Mouse (Mus musculus) lung, postnatal 10 days (tissue): ENCODE results near the gene Ccr7.
A peak's percentile ranks its signal among the peaks of the same experiment; 100 is the strongest.

Experiments
- DNase-seq: peaks from one replicate; pipeline ENCODE4 v3.0.0; 2021

Gene Ccr7

GRCm38 (mm10) chr11:99136961-99137360 is 17.9 kb downstream of the Ccr7 start:
- no peak for DNase-seq

GRCm38 (mm10) chr11:99136361-99136760 is 18.5 kb downstream of the Ccr7 start:
- no peak for DNase-seq

- no peak for DNase-seq
These were observed 19.8 kb downstream of the Ccr7 start for GRCm38 (mm10) chr11:99135047-99135440.

GRCm38 (mm10) chr11:99134266-99135046 is 20.4 kb downstream of the Ccr7 start:
- DNase-seq, result no peak

- no peak for DNase-seq
These were observed 21.5 kb downstream of the Ccr7 start for GRCm38 (mm10) chr11:99133285-99133897.

- peak; percentile 64 for DNase-seq
These were observed 22.7 kb downstream of the Ccr7 start for GRCm38 (mm10) chr11:99132091-99132730.

GRCm38 (mm10) chr11:99131463-99131840 is 23.4 kb downstream of the Ccr7 start:
- no peak for DNase-seq

GRCm38 (mm10) chr11:99130736-99131462 is 24.0 kb downstream of the Ccr7 start:
- DNase-seq, result no peak

- no peak for DNase-seq
These were observed 25.6 kb downstream of the Ccr7 start for GRCm38 (mm10) chr11:99129287-99129686.

- peak; percentile 65 for DNase-seq
These were observed 26.8 kb downstream of the Ccr7 start for GRCm38 (mm10) chr11:99127785-99128682.

GRCm38 (mm10) chr11:99126482-99127253 is 28.2 kb downstream of the Ccr7 start:
- peak; percentile 80 for DNase-seq

GRCm38 (mm10) chr11:99124635-99125029 is 30.2 kb downstream of the Ccr7 start:
- DNase-seq, result no peak

- peak; percentile 79 for DNase-seq
These were observed 30.8 kb downstream of the Ccr7 start for GRCm38 (mm10) chr11:99123977-99124634.

GRCm38 (mm10) chr11:99122703-99123102 is 32.2 kb downstream of the Ccr7 start:
- no peak for DNase-seq

- DNase-seq, result no peak
These were observed 33.7 kb downstream of the Ccr7 start for GRCm38 (mm10) chr11:99121218-99121631.

GRCm38 (mm10) chr11:99120524-99121217 is 34.2 kb downstream of the Ccr7 start:
- peak; percentile 50 for DNase-seq

GRCm38 (mm10) chr11:99118963-99119362 is 35.9 kb downstream of the Ccr7 start:
- DNase-seq, result no peak

- no peak for DNase-seq
These were observed 36.5 kb downstream of the Ccr7 start for GRCm38 (mm10) chr11:99118420-99118819.

GRCm38 (mm10) chr11:99117907-99118306 is 37.0 kb downstream of the Ccr7 start:
- DNase-seq, result no peak

- no peak for DNase-seq
These were observed 38.9 kb downstream of the Ccr7 start for GRCm38 (mm10) chr11:99115940-99116339.
